ENCODE assay signal across 35 mouse cellular contexts in the genomic region with DNA sequence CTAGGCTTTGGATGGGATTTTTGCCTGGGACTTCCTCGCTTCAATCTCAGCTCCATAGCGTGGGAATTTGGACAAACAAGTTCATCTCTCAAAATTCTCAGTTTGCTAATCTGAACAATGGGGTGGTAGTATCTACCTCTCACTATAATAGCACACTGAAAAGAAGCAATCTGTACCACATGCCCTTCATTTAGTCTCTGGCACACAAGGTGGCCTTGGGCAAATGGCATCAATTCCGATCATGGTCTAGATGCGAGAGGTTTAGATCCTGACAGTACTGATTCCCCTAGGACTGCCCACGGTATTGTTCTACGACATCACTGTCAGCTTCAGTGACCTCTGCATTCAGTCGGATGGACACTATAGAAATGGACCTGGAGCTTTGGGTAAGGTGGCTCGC.
"Had no signal": no experiment of that assay in that cellular context is flagged by ENCODE, and none has a peak within 500 bp of the region (broad histone marks: within the 10 kb centered on the region; RNA-seq: fewer than 3 reads in every experiment).

No protein-coding gene starts in this region.

- DNase-seq: heart, postnatal 10 days; heart, postnatal 14 days; heart, postnatal 36 days; heart, postnatal 4 days; kidney, adult 11 months; kidney, adult 18-20 months; kidney, adult 2 months; kidney, adult 8-10 months; kidney, adult 9 months; kidney, postnatal 10 days; kidney, postnatal 14 days; kidney, postnatal 25 days; kidney, postnatal 36 days; kidney, postnatal 4 days; layer of hippocampus, adult 9-11 months; layer of hippocampus, postnatal 36 days had no signal

- H3K27me3 ChIP-seq: heart, embryonic 13.5 days; heart, embryonic 15.5 days; hindbrain, embryonic 12.5 days; hindbrain, embryonic 13.5 days; hindbrain, embryonic 15.5 days; intestine, embryonic 15.5 days; kidney, embryonic 15.5 days had no signal

- H3K4me1 ChIP-seq: heart, embryonic 10.5 days; heart, embryonic 13.5 days; heart, embryonic 15.5 days; hindbrain, embryonic 13.5 days; hindbrain, embryonic 15.5 days; intestine, embryonic 15.5 days had no signal

- H3K4me2 ChIP-seq: heart, embryonic 11.5 days; heart, embryonic 13.5 days; heart, embryonic 15.5 days; hindbrain, embryonic 12.5 days; hindbrain, embryonic 13.5 days; hindbrain, embryonic 14.5 days; hindbrain, embryonic 15.5 days; intestine, embryonic 15.5 days; kidney, embryonic 15.5 days had no signal

- H3K27ac ChIP-seq: heart, embryonic 10.5 days; heart, embryonic 13.5 days; heart, embryonic 15.5 days; hindbrain, embryonic 10.5 days; hindbrain, embryonic 12.5 days; hindbrain, embryonic 13.5 days; hindbrain, embryonic 14.5 days; hindbrain, embryonic 15.5 days; hindbrain, postnatal 0 days; intestine, embryonic 15.5 days; kidney, embryonic 15.5 days; kidney, postnatal 0 days; layer of hippocampus, adult 2 months; left cerebral cortex, adult 2 months had no signal

- H3K4me3 ChIP-seq: heart, embryonic 10.5 days; heart, embryonic 13.5 days; heart, embryonic 15.5 days; hindbrain, embryonic 10.5 days; hindbrain, embryonic 12.5 days; hindbrain, embryonic 13.5 days; hindbrain, embryonic 15.5 days; intestine, embryonic 15.5 days; kidney, embryonic 15.5 days; layer of hippocampus, adult 2 months; left cerebral cortex, adult 2 months had no signal

- H3K9ac ChIP-seq: heart, embryonic 13.5 days; heart, embryonic 15.5 days; hindbrain, embryonic 12.5 days; hindbrain, embryonic 13.5 days; hindbrain, embryonic 14.5 days; hindbrain, embryonic 15.5 days; intestine, embryonic 15.5 days; kidney, embryonic 15.5 days had no signal

- H3K9me3 ChIP-seq: heart, embryonic 10.5 days; heart, embryonic 13.5 days; heart, embryonic 15.5 days; hindbrain, embryonic 10.5 days; hindbrain, embryonic 12.5 days; hindbrain, embryonic 13.5 days; hindbrain, embryonic 15.5 days; intestine, embryonic 15.5 days; kidney, embryonic 15.5 days had no signal

- ATAC-seq: hindbrain, embryonic 16.5 days; hindbrain, postnatal 0 days; inflammation-experienced regulatory T-cells, adult 6 months; intestine, embryonic 15.5 days; intestine, embryonic 16.5 days; intestine, postnatal 0 days had no signal

- H3K36me3 ChIP-seq: heart, embryonic 10.5 days; heart, embryonic 13.5 days; heart, embryonic 15.5 days; hindbrain, embryonic 10.5 days; hindbrain, embryonic 12.5 days; hindbrain, embryonic 13.5 days; hindbrain, embryonic 15.5 days; intestine, embryonic 15.5 days; kidney, embryonic 15.5 days had no signal
